Mouse (Mus musculus): ENCODE measurements around the gene Lrg1.
A peak's percentile ranks its signal among the peaks of the same experiment; 100 is the strongest.

The Lrg1 gene

GRCm38 (mm10) chr17:56136558-56136957 is 14.8 kb upstream of the Lrg1 start:
- DNase-seq (ENCODE audit: extremely low spot score, low spot score) = no peak

DNA sequence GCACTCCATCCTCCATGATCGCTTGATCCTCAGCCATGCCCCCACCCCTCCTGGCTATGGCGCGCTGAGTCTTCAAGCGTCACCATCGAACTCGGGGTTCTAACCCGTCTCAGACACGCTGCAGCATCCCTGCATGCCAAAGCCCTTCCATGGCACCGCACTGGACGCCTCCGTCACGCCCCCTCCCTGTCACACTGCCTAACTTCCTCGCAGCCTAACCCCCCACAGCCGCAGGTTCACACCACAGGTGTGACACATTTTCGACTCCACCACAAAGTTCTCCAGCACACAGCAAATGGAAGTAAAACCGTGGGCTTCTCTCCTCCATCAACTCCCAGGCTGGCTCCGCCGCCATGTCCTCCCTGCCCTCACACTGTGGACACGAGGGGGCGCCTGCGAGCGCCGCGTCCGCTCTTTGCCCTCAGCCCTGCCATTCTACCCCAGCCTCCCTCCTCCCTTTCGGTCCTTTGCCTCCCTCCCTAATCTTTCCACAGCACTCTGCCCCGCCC is 12.7 kb upstream of the Lrg1 start:
- peak; percentile 63 for DNase-seq (ENCODE audit: extremely low spot score, low spot score)

GRCm38 (mm10) chr17:56133457-56134363 is 11.9 kb upstream of the Lrg1 start:
- DNase-seq (ENCODE audit: extremely low spot score, low spot score) = peak; percentile 45

GRCm38 (mm10) chr17:56132661-56133060 is 10.9 kb upstream of the Lrg1 start:
- peak; percentile 64 for DNase-seq (ENCODE audit: extremely low spot score, low spot score)

DNA sequence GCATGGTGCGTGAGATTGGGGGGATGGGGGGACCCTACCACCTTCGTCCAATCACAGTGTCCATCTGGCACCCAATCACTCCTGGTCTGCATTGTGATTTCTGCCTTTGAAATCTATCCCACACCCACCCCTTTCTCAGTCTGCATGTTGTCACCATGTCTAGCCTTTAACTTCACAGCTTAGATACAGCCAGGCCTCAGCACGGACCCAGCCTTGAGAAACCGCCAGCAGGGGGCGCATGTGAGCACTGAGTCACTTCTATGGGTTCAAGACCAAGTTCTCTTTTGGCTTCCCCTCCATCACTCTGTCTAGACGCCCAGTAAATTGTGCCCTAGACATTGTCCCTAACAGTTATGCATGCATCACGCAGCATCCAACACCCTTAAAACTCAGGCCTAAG is 10.0 kb upstream of the Lrg1 start:
- DNase-seq (ENCODE audit: extremely low spot score, low spot score) = peak; percentile 65

DNA sequence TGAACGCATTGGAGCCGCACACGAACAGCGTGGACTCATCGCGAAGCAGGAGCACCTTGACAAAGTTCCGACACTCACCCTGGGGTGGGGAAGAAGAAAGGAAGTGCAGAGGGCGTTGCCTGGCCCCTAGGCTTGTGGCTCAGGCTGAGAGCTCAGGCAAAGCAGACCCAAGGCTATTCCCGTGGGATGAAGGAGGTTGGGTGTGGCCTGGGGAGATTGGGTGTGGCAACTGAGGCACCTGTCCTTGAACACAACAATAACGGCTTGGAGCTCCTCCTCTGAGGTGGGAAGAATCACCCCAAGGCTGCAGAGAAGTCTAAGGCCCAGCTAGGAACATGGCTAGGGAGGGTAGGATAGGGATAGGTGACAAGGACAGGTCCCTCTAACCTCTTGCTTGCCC is 9.3 kb upstream of the Lrg1 start:
- DNase-seq (ENCODE audit: extremely low spot score, low spot score) = no peak

GRCm38 (mm10) chr17:56128246-56128645 is 6.4 kb upstream of the Lrg1 start:
- DNase-seq (ENCODE audit: extremely low spot score, low spot score) = no peak

DNA sequence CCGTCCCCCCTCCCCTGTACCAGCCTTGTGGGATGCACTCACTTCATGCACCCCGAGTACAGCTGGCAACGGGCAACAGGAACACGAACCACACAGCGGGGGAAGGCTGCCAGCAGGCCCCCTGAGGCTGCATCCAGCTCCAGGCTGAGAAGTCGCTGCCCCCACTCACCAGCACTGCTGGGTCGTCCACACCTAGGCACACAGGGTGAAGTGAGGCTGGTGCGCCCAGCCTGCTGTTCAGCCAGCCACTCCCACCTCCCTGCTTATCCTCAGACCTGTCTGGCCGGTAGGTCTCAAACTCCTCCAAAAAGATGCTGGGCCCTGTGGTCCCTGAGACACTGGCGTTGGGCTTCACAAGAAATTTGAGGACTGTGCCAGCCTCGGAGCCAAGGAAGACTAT is 4.4 kb upstream of the Lrg1 start:
- no peak for DNase-seq (ENCODE audit: extremely low spot score, low spot score)

DNA sequence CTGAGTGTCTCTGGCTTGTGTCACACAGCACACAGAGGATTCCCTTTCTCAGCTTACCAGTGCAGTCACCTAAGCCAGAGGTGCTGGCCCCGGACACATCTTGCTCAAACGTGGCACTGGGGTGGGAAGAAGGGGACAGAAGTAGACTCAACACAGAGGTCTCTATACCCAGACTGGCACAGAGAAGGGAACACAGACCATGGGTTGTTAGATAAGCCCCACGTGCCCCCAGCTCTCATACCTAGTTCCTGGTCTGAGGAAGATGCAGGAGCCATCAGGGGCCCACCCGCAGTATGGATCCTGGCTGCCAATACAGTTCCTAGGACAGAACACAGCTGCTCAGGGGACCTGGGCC is 3.5 kb upstream of the Lrg1 start:
- no peak for DNase-seq (ENCODE audit: extremely low spot score, low spot score)

GRCm38 (mm10) chr17:56124377-56125275 is 2.8 kb upstream of the Lrg1 start:
- peak; percentile 59 for DNase-seq (ENCODE audit: extremely low spot score, low spot score)

- peak; percentile 27 for DNase-seq (ENCODE audit: extremely low spot score, low spot score)
These were observed 2.0 kb upstream of the Lrg1 start for GRCm38 (mm10) chr17:56123681-56124340.

DNA sequence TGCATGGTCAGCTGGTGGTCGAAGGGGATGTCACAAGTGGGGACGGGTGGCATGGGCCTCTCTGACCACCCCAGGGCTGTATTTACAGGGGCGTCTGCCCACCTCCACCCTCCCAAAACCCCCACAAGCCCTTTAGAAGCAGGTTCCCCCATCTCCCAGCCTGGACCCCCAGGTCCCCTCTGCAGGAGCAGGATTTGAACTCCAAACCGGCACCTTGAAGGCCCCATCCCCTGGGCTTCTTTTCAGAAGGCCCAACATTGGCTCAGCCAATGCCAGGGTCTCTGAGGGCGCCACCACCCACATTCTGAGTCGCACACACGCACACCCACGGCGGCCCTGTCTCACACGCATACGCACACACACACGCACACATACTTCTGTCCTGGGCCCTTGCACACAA is 1.4 kb upstream of the Lrg1 start:
- DNase-seq (ENCODE audit: extremely low spot score, low spot score) = no peak

GRCm38 (mm10) chr17:56119981-56120880 is 1.6 kb downstream of the Lrg1 start:
- DNase-seq (ENCODE audit: extremely low spot score, low spot score) = peak; percentile 35

DNA sequence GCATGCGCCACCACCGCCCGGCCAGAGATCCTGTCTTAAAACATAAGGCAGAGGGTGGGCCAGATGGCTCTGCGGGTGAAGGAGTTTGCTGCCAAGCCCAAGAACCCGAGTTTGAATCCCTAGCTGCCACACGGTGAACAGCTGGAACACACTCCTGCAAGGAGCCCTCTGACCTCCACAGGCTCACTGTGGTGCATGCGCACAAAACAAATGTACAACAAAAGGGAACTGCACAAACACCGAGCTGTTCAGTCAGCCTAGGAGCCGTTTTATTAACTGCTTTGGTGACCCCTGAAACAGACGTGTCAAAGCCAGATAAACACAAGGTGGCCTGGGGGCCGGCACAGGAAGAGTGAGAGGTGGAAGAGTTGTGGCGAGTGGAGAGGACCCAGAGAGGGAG is 2.4 kb downstream of the Lrg1 start:
- no peak for DNase-seq (ENCODE audit: extremely low spot score, low spot score)

DNA sequence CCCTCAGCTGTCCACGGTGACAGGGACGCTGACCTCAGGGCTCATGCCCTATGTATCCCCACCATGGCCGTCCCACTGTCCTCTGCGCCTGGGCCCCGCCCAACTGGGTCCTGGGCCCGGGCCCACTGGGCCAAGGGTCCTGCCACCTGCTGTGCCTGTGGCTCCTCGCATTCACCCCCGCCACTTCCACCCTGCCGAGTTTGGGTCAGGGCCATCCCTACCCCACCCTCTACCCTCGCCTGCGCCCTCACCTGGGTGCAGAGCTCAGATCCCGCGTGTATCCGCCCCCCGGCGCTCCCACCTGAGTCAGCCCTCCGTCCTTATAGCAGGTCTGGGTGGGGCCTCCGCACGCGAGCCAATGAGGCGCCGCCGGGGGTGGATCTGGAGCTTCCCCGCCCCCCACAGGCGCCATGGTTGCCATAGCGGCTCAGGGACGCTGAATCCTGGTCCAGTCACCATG is 4.5 kb downstream of the Lrg1 start, which contains the start of gene Plin5:
Plin5 (minus strand) TSS at position 346 of the 460 bp plus-strand sequence.
- peak; percentile 54 for DNase-seq (ENCODE audit: extremely low spot score, low spot score)

- no peak for DNase-seq (ENCODE audit: extremely low spot score, low spot score)
These were observed 5.6 kb downstream of the Lrg1 start for GRCm38 (mm10) chr17:56116193-56116592.

GRCm38 (mm10) chr17:56112743-56113142 is 9.1 kb downstream of the Lrg1 start:
- DNase-seq (ENCODE audit: extremely low spot score, low spot score) = no peak

- DNase-seq (ENCODE audit: extremely low spot score, low spot score) = peak; percentile 73
These were observed 9.9 kb downstream of the Lrg1 start for GRCm38 (mm10) chr17:56111864-56112263.

- DNase-seq (ENCODE audit: extremely low spot score, low spot score) = no peak
These were observed 10.8 kb downstream of the Lrg1 start for GRCm38 (mm10) chr17:56111021-56111420.

GRCm38 (mm10) chr17:56110571-56110970 is 11.2 kb downstream of the Lrg1 start:
- no peak for DNase-seq (ENCODE audit: extremely low spot score, low spot score)

All from neural tube, embryonic 10.5 days (tissue).